Mouse (Mus musculus) forebrain, embryonic 13.5 days (tissue): ENCODE measurements at regions not wholly inside any gene's neighbourhood (a gene's known extent, or its start where the extent isn't known, plus 50 kb on each side); places are given as distances from the start of the nearest gene placed in this dataset.

Experiments used
- ATAC-seq: fragments of 200-750 bp; cut with Nextera tagmentation; 2 replicates; pipeline ENCODE4 v1.8.0; 2017
- H3K27ac ChIP-seq: fragments of 300-500 bp; sonication (generic); 2 replicates; pipeline ENCODE4 v1.5.1; 2015; ENCODE audit warnings: inconsistent platforms, mild to moderate bottlenecking, moderate library complexity
- H3K27me3 ChIP-seq: fragments of 300-500 bp; sonication (generic); 2 replicates; pipeline ENCODE4 v1.6.1; 2015; ENCODE audit warnings: mild to moderate bottlenecking, inconsistent platforms
- H3K36me3 ChIP-seq: fragments of 300-500 bp; sonication (generic); 2 replicates; pipeline ENCODE4 v1.6.1; 2015; ENCODE audit warnings: mild to moderate bottlenecking, inconsistent platforms; ENCODE audit not compliant: poor library complexity, severe bottlenecking
- H3K4me1 ChIP-seq: fragments of 300-500 bp; sonication (generic); 2 replicates; pipeline ENCODE4 v1.6.1; 2015; ENCODE audit warnings: inconsistent platforms
- H3K4me2 ChIP-seq: fragments of 300-500 bp; sonication (generic); 2 replicates; pipeline ENCODE4 v1.6.1; 2015; ENCODE audit warnings: inconsistent platforms, mild to moderate bottlenecking, moderate library complexity
- H3K4me3 ChIP-seq: fragments of 300-500 bp; sonication (generic); 2 replicates; pipeline ENCODE4 v1.5.1; 2015; ENCODE audit warnings: mild to moderate bottlenecking, inconsistent platforms
- H3K9ac ChIP-seq: fragments of 300-500 bp; sonication (generic); 2 replicates; pipeline ENCODE4 v1.6.1; 2015; ENCODE audit warnings: mild to moderate bottlenecking, inconsistent platforms
- H3K9me3 ChIP-seq: fragments of 300-500 bp; sonication (generic); replicated peaks from 2 replicates; pipeline ENCODE4 v1.6.1; 2016; ENCODE audit warnings: inconsistent platforms
- WGBS: fragments of 180-500 bp; shearing (Covaris S2); methylation state at CpG from one replicate; pipeline ENCODE4 v1.1.7; 2015; 5-methylcytosine and 5-hydroxymethylcytosine counted together

DNA sequence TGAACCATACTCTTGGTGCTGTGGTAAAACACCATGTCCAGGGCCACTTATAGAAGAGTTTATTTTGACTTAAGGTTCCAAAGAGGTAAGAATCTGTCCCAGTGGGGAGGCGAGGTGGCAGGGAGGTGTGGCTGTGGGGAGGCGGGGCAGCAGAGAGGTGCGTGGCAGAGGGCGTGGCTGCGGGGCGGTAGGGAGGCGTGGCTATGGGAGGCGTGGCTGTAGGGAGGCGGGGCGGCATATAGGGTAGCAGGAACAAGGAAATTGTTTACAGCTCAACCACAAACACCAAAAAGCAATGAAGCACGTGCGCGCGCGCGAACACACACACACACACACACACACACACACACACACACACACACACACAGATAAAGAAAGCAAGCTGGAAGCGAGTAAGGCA is 62.0 kb upstream of the Ccdc60 start:
- no peak overlapping the region for H3K27ac ChIP-seq
- no peak for ATAC-seq
- H3K27me3 ChIP-seq = no peaks in the 10 kb centered on the region
- H3K9ac ChIP-seq = no peak overlapping the region
- no peaks in the 10 kb centered on the region for H3K9me3 ChIP-seq
- no peak overlapping the region for H3K4me3 ChIP-seq
- H3K36me3 ChIP-seq = no peaks in the 10 kb centered on the region
- H3K4me1 ChIP-seq = no peaks in the 10 kb centered on the region
- no peak overlapping the region for H3K4me2 ChIP-seq
- 51% methylated on average over 11 of the region's 17 CpGs for WGBS

- Histone ChIP-seq H3K27me3 (peaks cover 34% of the 10 kb centered on the region), H3K4me2 (peak overlapping the region; percentile 18), H3K36me3 (no peaks in the 10 kb centered on the region), H3K27ac (no peak overlapping the region), H3K4me1 (peaks cover 13% of the 10 kb centered on the region), H3K4me3 (no peak overlapping the region), H3K9me3 (no peaks in the 10 kb centered on the region), H3K9ac (no peak overlapping the region)
- ATAC-seq = no peak; the same call in 1 of the 2 replicates
- 7% methylated on average over 12 of the region's 14 CpGs for WGBS
These were observed 53.6 kb upstream of the Ccdc60 start for GRCm38 (mm10) chr5:116342203-116342928.

DNA sequence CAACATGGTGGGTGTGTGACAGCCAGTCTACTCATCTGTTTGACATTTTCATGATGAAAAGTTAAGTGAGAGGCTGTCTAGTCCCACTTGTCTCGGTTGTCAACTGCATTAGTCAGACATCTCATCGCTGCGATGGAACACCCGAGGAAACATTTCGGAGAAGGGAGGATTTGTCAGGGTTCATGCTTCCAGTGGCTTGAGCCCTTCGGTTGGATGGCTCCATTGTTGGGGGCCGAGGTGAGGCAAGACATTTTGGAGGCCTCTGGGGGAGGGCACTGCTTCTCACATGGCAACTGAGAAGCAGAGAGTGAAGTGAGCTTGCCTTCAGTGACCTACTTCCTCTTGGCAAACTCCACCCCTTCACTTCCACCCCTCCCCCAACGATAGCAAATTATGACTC is 50.7 kb upstream of the Ccdc60 start:
- Histone ChIP-seq H3K9me3 (no peaks in the 10 kb centered on the region), H3K27me3 (peaks cover 32% of the 10 kb centered on the region), H3K36me3 (no peaks in the 10 kb centered on the region), H3K4me1 (peaks cover 19% of the 10 kb centered on the region), H3K4me3 (no peak overlapping the region), H3K4me2 (no peak overlapping the region), H3K27ac (no peak overlapping the region), H3K9ac (no peak overlapping the region)
- WGBS = 78% methylated on average over 8 of the region's 8 CpGs
- no peak for ATAC-seq
